Mouse (Mus musculus): Measurements from ENCODE around the gene Acsl1. TPM values are rescaled to one million over a fixed set of nuclear protein-coding genes. Genes with fewer than 3 reads are reported as not detected.
A peak's percentile ranks its signal among the peaks of the same experiment; 100 is the strongest.
"Not testable (repeated sequence)": the region's sequence is repeated elsewhere in the genome, so short reads cannot be mapped to it uniquely, and the experiment has no call there.

The Acsl1 gene
- polyA plus RNA-seq, 1 experiment from 2014 or later = 8.4 TPM

DNA sequence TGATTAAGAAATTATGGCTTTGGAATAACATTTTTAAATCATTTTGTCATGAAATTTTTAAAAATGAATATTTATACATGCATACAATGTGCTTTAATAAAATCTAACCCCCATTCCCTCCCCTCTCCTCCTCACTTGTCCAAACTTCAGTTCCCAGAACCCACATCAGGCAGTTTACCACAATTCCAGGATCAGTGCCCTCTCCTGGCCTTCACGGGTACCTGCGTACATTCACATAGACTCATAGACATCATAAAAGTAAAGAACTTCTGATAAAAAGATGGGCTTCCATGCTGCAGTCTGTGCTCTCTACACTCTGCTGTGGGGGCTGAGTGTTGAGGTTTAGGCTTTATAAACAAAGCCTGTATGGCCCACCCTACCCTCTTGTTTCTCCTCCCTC, 98.1 kb downstream of the Acsl1 start:
- no peak overlapping the region for H3K9ac ChIP-seq (replicated peaks)
- peaks cover 29% of the 10 kb centered on the region for H3K36me3 ChIP-seq
- no peaks in the 10 kb centered on the region for H3K9me3 ChIP-seq
- H3K4me2 ChIP-seq = no peak overlapping the region
- WGBS = 83% methylated on average over 2 of the region's 2 CpGs
- H3K27ac ChIP-seq = no peak overlapping the region
- ATAC-seq (ENCODE audit: insufficient number of reproducible peaks, insufficient read depth, low FRiP score, low TSS enrichment, low read depth) = no peak
- 0 out of 2 replicates have a peak, but pooled peaks cover 4% of the 10 kb centered on the region for H3K4me1 ChIP-seq (replicated peaks)
- H3K27me3 ChIP-seq = no peaks in the 10 kb centered on the region
- H3K4me3 ChIP-seq (replicated peaks) = no peak overlapping the region

DNA sequence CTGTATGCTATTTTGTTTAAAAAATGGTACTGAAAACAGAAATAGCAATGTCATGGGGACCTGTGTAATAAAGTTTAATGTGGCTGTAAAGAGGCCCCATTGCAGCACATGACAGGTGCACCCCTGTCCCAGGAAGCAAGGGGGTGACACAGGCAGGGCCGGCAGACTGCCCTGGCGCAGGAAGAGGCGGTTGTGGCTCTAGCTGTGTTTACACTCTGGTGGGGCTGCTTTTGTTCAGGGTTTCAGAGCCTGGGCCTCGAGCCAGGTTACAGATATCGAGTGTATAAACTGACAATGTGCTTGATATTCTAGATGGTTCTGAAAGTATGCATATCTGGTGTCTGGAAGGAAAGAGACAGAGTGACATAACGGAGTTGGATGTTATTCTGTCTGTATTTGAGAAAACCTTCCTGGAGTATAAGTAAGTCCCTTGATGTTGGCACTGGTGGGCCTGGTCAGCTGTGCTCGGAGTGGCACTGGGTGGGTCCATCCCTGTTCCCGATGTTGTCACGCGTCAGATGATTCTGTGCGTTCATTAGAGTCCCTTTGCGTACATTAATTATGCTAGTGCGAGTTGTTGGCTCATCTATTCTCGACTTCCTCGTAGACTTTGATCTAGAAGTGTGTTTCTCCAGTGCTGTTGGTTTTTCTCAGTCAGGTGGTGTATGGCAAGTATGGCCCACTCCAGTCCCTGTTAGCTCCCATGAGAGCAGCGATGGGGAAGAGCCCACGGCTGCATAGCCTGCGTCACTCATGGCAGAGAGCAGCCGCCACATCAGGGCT, 99.0 kb downstream of the Acsl1 start:
- H3K36me3 ChIP-seq = peaks cover 38% of the 10 kb centered on the region
- H3K9me3 ChIP-seq = no peaks in the 10 kb centered on the region
- H3K27ac ChIP-seq = no peak overlapping the region
- H3K9ac ChIP-seq (replicated peaks) = no peak overlapping the region
- 0 out of 2 replicates have a peak, but pooled peaks cover 4% of the 10 kb centered on the region for H3K4me1 ChIP-seq (replicated peaks)
- H3K27me3 ChIP-seq = no peaks in the 10 kb centered on the region
- WGBS = 90% methylated on average over 19 of the region's 19 CpGs
- H3K4me3 ChIP-seq (replicated peaks) = no peak overlapping the region
- ATAC-seq (ENCODE audit: insufficient number of reproducible peaks, insufficient read depth, low FRiP score, low TSS enrichment, low read depth) = no peak
- H3K4me2 ChIP-seq = no peak overlapping the region

DNA sequence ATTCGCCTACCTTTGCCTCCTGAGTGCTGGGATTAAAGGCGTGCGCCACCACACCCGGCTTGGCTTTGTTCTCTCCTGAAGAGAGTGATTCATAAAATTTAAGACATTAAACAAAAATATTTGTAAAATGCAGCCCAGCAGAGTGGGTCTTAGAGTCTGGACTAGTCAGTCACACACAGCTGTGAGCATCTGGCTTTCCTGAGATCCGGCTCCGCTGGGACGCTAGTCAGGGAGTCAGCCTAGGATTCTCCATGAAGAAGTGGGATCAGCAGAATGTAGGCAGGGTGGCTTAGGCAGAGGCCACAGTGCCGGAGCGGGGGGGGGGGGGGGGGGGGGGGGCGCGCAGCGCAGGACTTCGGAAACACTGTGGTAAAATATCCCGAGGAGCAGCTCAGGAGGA, 99.8 kb downstream of the Acsl1 start:
- ATAC-seq (ENCODE audit: insufficient number of reproducible peaks, insufficient read depth, low FRiP score, low TSS enrichment, low read depth) = 0 out of 2 replicates have a peak, but pooled peaks have one; percentile 26
- no peak overlapping the region for H3K4me3 ChIP-seq (replicated peaks)
- H3K27me3 ChIP-seq = no peaks in the 10 kb centered on the region
- no peak overlapping the region for H3K4me2 ChIP-seq
- peaks cover 36% of the 10 kb centered on the region for H3K36me3 ChIP-seq
- H3K9ac ChIP-seq (replicated peaks) = no peak overlapping the region
- 0 out of 2 replicates have a peak, but pooled peaks cover 4% of the 10 kb centered on the region for H3K4me1 ChIP-seq (replicated peaks)
- no peak overlapping the region for H3K27ac ChIP-seq
- 90% methylated on average over 9 of the region's 14 CpGs for WGBS
- H3K9me3 ChIP-seq = no peaks in the 10 kb centered on the region

DNA sequence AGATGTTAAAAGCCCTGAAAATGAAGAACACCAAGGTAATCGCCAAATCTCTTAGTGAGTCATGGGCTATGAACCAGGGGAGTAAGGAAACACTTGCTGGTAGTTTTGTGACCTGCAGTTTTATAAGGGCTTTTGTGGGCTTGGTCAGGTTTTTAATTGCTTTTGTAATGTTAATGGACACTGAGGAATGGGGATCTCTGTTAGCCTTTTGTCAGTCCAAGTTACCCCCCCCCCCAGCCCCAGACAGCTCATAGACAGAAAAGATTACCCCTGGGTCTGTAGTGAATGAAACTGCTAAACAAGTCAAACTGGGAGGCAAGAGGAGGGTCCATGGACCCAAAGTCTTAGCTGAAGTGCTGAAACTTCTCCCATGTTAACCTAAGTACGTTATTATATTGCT, 102.6 kb downstream of the Acsl1 start:
- H3K4me3 ChIP-seq (replicated peaks) = no peak overlapping the region
- H3K27ac ChIP-seq = no peak overlapping the region
- H3K4me2 ChIP-seq = no peak overlapping the region
- WGBS = 78% methylated on average over 2 of the region's 2 CpGs
- ATAC-seq (ENCODE audit: insufficient number of reproducible peaks, insufficient read depth, low FRiP score, low TSS enrichment, low read depth) = no peak
- peaks cover 57% of the 10 kb centered on the region for H3K36me3 ChIP-seq
- no peaks in the 10 kb centered on the region for H3K9me3 ChIP-seq
- no peaks in the 10 kb centered on the region for H3K27me3 ChIP-seq
- H3K4me1 ChIP-seq (replicated peaks) = 0 out of 2 replicates have a peak, but pooled peaks cover 4% of the 10 kb centered on the region
- no peak overlapping the region for H3K9ac ChIP-seq (replicated peaks)

DNA sequence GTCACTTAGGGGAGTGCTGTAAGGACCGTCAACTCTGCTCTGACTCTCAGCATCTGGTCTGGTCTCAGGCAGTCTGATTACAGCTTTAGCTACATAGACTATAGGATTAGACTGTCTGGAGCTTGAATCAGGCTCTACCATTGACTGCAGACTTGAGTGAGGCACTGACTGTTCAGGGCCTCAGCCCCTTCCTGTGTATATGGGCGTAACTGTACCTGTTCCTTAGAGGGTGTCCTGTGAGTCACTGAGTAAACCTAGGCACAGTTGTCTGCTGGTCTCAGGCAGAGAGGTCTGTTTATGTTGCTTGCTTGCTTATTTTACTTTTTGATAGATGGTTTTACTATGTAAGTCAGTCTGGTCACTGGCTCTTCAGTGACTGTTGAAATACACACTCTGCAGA, 103.1 kb downstream of the Acsl1 start:
- H3K27me3 ChIP-seq = no peaks in the 10 kb centered on the region
- no peak overlapping the region for H3K4me2 ChIP-seq
- peaks cover 62% of the 10 kb centered on the region for H3K36me3 ChIP-seq
- ATAC-seq (ENCODE audit: insufficient number of reproducible peaks, insufficient read depth, low FRiP score, low TSS enrichment, low read depth) = no peak
- no peaks in the 10 kb centered on the region for H3K9me3 ChIP-seq
- no peak overlapping the region for H3K27ac ChIP-seq
- H3K4me1 ChIP-seq (replicated peaks) = 0 out of 2 replicates have a peak, but pooled peaks cover 4% of the 10 kb centered on the region
- no peak overlapping the region for H3K9ac ChIP-seq (replicated peaks)
- no peak overlapping the region for H3K4me3 ChIP-seq (replicated peaks)
- 84% methylated on average over 2 of the region's 2 CpGs for WGBS

DNA sequence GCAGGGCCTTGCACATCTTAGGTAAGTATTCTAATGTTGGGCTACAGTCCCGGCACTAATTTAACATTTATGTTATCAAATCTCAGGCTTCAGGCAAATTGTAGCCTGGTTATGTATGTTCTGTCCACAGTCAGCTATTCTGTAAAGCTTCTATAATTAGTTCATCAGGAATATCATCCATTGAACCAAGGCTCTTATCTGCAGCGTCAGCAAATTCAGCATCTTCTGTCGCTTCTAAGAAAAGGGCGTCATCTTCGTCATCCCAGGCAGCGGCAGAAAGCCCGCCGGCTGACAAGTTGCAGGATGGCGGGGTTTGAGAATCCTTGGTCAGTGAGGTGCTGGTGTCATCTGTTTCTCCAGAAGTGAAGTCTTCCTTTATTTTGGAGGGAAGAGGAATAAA, 108.0 kb downstream of the Acsl1 start:
- ATAC-seq (ENCODE audit: insufficient number of reproducible peaks, insufficient read depth, low FRiP score, low TSS enrichment, low read depth) = no peak
- Histone ChIP-seq H3K36me3 (peaks cover 79% of the 10 kb centered on the region), H3K9me3 (no peaks in the 10 kb centered on the region), H3K4me2 (no peak overlapping the region), H3K4me3 (replicated peaks) (no peak overlapping the region), H3K9ac (replicated peaks) (no peak overlapping the region), H3K27ac (no peak overlapping the region), H3K4me1 (replicated peaks) (no peaks in the 10 kb centered on the region), H3K27me3 (no peaks in the 10 kb centered on the region)
- 94% methylated on average over 9 of the region's 9 CpGs for WGBS

DNA sequence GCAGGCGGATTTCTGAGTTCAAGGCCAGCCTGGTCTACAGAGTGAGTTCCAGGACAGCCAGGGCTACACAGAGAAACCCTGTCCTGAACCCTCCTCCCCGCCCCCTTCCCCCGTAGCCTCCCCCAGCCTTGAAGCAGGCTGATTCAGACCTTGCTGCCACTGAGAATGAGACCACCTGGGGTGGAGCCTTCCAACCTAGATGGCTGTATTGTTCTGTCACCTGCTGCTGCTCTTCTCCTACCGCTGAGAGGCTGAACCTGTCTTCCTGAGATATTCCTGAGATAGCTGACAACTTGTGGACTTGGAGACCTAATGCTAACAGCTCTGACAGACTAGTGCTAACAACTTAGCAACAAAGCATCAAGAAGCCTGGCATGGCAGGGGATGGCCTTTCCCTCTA, 113.5 kb downstream of the Acsl1 start:
- not testable (repeated sequence) for H3K4me1 ChIP-seq (replicated peaks); H3K9ac ChIP-seq (replicated peaks); H3K9me3 ChIP-seq; ATAC-seq (ENCODE audit: insufficient number of reproducible peaks, insufficient read depth, low FRiP score, low TSS enrichment, low read depth); H3K27me3 ChIP-seq; H3K4me3 ChIP-seq (replicated peaks); H3K27ac ChIP-seq; H3K4me2 ChIP-seq
- 41% methylated on average over 4 of the region's 4 CpGs for WGBS
- peaks cover 37% of the 10 kb centered on the region for H3K36me3 ChIP-seq

DNA sequence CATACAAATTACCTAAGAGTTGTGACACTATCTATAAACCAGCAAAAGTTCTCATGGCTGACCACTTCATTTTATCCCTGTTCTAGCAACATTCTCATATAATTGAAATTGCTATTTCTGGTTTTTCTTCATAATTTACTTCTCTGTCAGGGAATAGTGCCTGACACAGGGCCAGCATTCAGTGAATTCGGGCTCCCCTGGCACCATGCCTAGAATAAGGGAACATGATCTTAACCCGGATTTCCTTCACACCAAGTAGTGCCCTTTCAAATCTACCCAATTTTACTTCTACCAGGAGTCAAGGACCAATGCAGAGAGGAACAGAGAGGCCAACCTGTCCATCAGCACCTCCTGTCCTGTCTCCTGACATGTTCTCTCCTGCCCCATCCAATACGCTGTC, 114.7 kb downstream of the Acsl1 start:
- H3K36me3 ChIP-seq = peaks cover 26% of the 10 kb centered on the region
- no peak overlapping the region for H3K4me2 ChIP-seq
- H3K27me3 ChIP-seq = no peaks in the 10 kb centered on the region
- H3K9ac ChIP-seq (replicated peaks) = no peak overlapping the region
- no peaks in the 10 kb centered on the region for H3K9me3 ChIP-seq
- no peak overlapping the region for H3K27ac ChIP-seq
- H3K4me3 ChIP-seq (replicated peaks) = no peak overlapping the region
- no peak for ATAC-seq (ENCODE audit: insufficient number of reproducible peaks, insufficient read depth, low FRiP score, low TSS enrichment, low read depth)
- no peaks in the 10 kb centered on the region for H3K4me1 ChIP-seq (replicated peaks)
- 81% methylated on average over 3 of the region's 3 CpGs for WGBS

Other genes with a start within 250 kb of the Acsl1 start
- not detected in 2 replicates for gene Helt, start 176.4 kb upstream of the Acsl1 start, polyA plus RNA-seq (2016; fragmentation: Nextera tagmentation; extraction: Ambion mirVana)
- 23.1 and 23.9 TPM in 2 replicates for gene Cenpu, start 81.0 kb downstream of the Acsl1 start, polyA plus RNA-seq (2016; fragmentation: Nextera tagmentation; extraction: Ambion mirVana)
- gene Primpol, start 146.2 kb downstream of the Acsl1 start, polyA plus RNA-seq (2016; fragmentation: Nextera tagmentation; extraction: Ambion mirVana) = 14.9 and 18.4 TPM in 2 replicates
- 132 and 138 TPM in 2 replicates for gene Casp3, start 146.3 kb downstream of the Acsl1 start, polyA plus RNA-seq (2016; fragmentation: Nextera tagmentation; extraction: Ambion mirVana)

Data from limb, embryonic 12.5 days (tissue).